ENCODE assay signal across 12 mouse cellular contexts in the genomic region with DNA sequence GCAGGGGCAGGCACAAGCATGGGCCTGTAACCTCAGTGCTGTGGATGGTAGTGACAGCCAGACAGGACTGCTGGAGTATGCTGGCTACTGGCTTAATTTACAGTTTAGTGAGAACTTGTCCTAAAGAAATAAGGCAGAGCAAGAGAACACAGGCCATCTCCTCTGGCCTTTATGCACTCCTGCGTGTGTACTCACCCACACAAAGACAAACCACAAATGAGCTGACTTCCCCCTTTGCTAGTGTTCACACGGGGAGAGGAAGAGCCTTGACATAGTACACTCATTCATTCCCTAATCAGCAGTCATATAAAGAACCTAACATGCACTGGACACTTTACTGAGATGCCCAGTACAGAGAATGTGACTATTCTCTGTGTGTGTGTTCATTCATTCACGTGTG. TPM values are rescaled to one million over a fixed set of nuclear protein-coding genes. Genes with fewer than 3 reads are reported as not detected.
DNase-seq lines count a peak whose midpoint lies in the region; ATAC-seq and TF ChIP-seq lines count a peak whose summit lies in the region.
"Had no signal": no experiment of that assay in that cellular context is flagged by ENCODE, and none has a peak within 500 bp of the region (broad histone marks: within the 10 kb centered on the region; RNA-seq: fewer than 3 reads in every experiment).

No protein-coding gene starts in this region.

- DNase-seq in heart, adult 8-10 months (ENCODE audit: low spot score), result no peak
- no peak for DNase-seq in lung, postnatal 0 days (ENCODE audit: low spot score)
- no peak for DNase-seq in lung, postnatal 10 days
- DNase-seq in MN1 (ENCODE audit: low spot score), result no peak
- DNase-seq: cerebellum, postnatal 36 days; thymus, postnatal 14 days had no signal

- H3K9ac ChIP-seq in heart, embryonic 13.5 days, result peak overlapping the region; percentile 52
- H3K9ac ChIP-seq in lung, postnatal 0 days (replicated peaks; ENCODE audit: low read depth), result no peak overlapping the region
- H3K9ac ChIP-seq: intestine, embryonic 15.5 days; limb, embryonic 15.5 days had no signal

- H3K4me1 ChIP-seq in heart, embryonic 13.5 days, result peaks cover 51% of the 10 kb centered on the region
- peaks cover 14% of the 10 kb centered on the region for H3K4me1 ChIP-seq in lung, postnatal 0 days (ENCODE audit: insufficient read depth, low read depth, low read length)
- peaks cover 28% of the 10 kb centered on the region for H3K4me1 ChIP-seq in brown adipose tissue, adult 24 weeks (ENCODE audit: control insufficient read depth, insufficient read depth, insufficient read length, low read length)

- no peaks in the 10 kb centered on the region for H3K9me3 ChIP-seq in heart, embryonic 13.5 days
- H3K9me3 ChIP-seq in lung, postnatal 0 days (ENCODE audit: low read length), result no peaks in the 10 kb centered on the region
- H3K9me3 ChIP-seq: intestine, embryonic 15.5 days; limb, embryonic 15.5 days had no signal

- H3K27me3 ChIP-seq in heart, embryonic 13.5 days (replicated peaks), result no peaks in the 10 kb centered on the region
- H3K27me3 ChIP-seq in lung, postnatal 0 days (replicated peaks; ENCODE audit: insufficient read depth, low read length), result no peaks in the 10 kb centered on the region
- H3K27me3 ChIP-seq: intestine, embryonic 15.5 days; limb, embryonic 15.5 days had no signal

- ATAC-seq in heart, embryonic 13.5 days (ENCODE audit: extremely low read depth, insufficient number of reproducible peaks, low FRiP score, low TSS enrichment), result no peak
- no peak for ATAC-seq in lung, postnatal 0 days
- ATAC-seq in monocyte, adult 5-6 weeks (replicated peaks; ENCODE audit: insufficient number of reproducible peaks, low FRiP score, low TSS enrichment, poor library complexity, severe bottlenecking), result peak; percentile 32; the same call in 1 of the 2 replicates
- no peak for ATAC-seq in erythroblast, adult 5-6 weeks (replicated peaks; ENCODE audit: low FRiP score, poor library complexity, severe bottlenecking)
- ATAC-seq: intestine, embryonic 15.5 days had no signal

- H3K4me2 ChIP-seq in heart, embryonic 13.5 days, result no peak overlapping the region
- no peak overlapping the region for H3K4me2 ChIP-seq in lung, postnatal 0 days (replicated peaks; ENCODE audit: low read depth, low read length)
- H3K4me2 ChIP-seq: intestine, embryonic 15.5 days; limb, embryonic 15.5 days had no signal

- H3K27ac ChIP-seq in heart, embryonic 13.5 days (replicated peaks), result no peak overlapping the region
- H3K27ac ChIP-seq in lung, postnatal 0 days (ENCODE audit: low read length), result 0 out of 2 replicates have a peak overlapping the region, but pooled peaks have one; percentile 26
- H3K27ac ChIP-seq in brown adipose tissue, adult 24 weeks (replicated peaks; ENCODE audit: low read depth, low read length), result peak overlapping the region; percentile 96
- H3K27ac ChIP-seq: intestine, embryonic 15.5 days had no signal

- H3K4me3 ChIP-seq in heart, embryonic 13.5 days, result no peak overlapping the region
- H3K4me3 ChIP-seq in lung, postnatal 0 days (ENCODE audit: low read depth, low read length), result no peak overlapping the region
- peak overlapping the region; percentile 30 for H3K4me3 ChIP-seq in brown adipose tissue, adult 24 weeks (ENCODE audit: insufficient read depth, low read depth, low read length)
- H3K4me3 ChIP-seq: intestine, embryonic 15.5 days; limb, embryonic 15.5 days had no signal

- WGBS in heart, embryonic 13.5 days, result 82% methylated on average over 3 of the region's 3 CpGs
- 64% methylated on average over 3 of the region's 3 CpGs for WGBS in lung, postnatal 0 days

- TF ChIP-seq CTCF in lung, postnatal 0 days (IDR thresholded peaks at IDR 0.05), result no peak

- TF ChIP-seq EP300 in lung, postnatal 0 days (IDR thresholded peaks at IDR 0.05), result no peak

- peaks cover 8% of the 10 kb centered on the region; the same call in 1 of the 2 replicates for H3K36me3 ChIP-seq in heart, embryonic 13.5 days
- H3K36me3 ChIP-seq in lung, postnatal 0 days (ENCODE audit: insufficient read depth, low read length), result no peaks in the 10 kb centered on the region
- H3K36me3 ChIP-seq: intestine, embryonic 15.5 days had no signal

RNA-seq across cellular contexts. Expression of gene Dido1, which starts 4.7 kb away (rescaled TPM):
- 14.8 and 16.4 TPM in 2 replicates for polyA plus RNA-seq in heart, embryonic 13.5 days (2015; fragmentation: Nextera tagmentation; extraction: Ambion mirVana)
- 10 to 100 TPM; 25.2 to 35.9 (median 31.1) TPM for total RNA-seq in heart, adult 8-10 months (2022)
- 14.9 and 16.3 TPM in 2 replicates for polyA plus RNA-seq in lung, postnatal 0 days (2015; fragmentation: Nextera tagmentation; extraction: Ambion mirVana)
- 13.6 and 15.3 TPM in 2 replicates for polyA plus RNA-seq in brown adipose tissue, adult 24 weeks (2012; ENCODE audit: insufficient read depth, insufficient read length, missing spikeins)
- 58.9 to 107 TPM (median 65.1 TPM) in 3 replicates for total RNA-seq in monocyte, adult 5-6 weeks (2017)
- total RNA-seq in erythroblast, adult 5-6 weeks (2015; ENCODE audit: low replicate concordance), result 25.2 and 25.3 TPM in 2 replicates
- 45.2 and 57.2 TPM in 2 replicates for total RNA-seq in erythroblast, adult 5-6 weeks (2017; ENCODE audit: low replicate concordance)

RNA-seq across cellular contexts. Expression of gene Gid8, which starts 4.9 kb away (rescaled TPM):
- polyA plus RNA-seq in heart, embryonic 13.5 days (2015; fragmentation: Nextera tagmentation; extraction: Ambion mirVana), result 43.8 and 50.4 TPM in 2 replicates
- total RNA-seq in heart, adult 8-10 months (2022), result 10 to 100 TPM; 57.6 to 66.1 (median 59.5) TPM
- polyA plus RNA-seq in lung, postnatal 0 days (2015; fragmentation: Nextera tagmentation; extraction: Ambion mirVana), result 38.7 and 38.8 TPM in 2 replicates
- polyA plus RNA-seq in brown adipose tissue, adult 24 weeks (2012; ENCODE audit: insufficient read depth, insufficient read length, missing spikeins), result 40.1 and 72.7 TPM in 2 replicates
- total RNA-seq in monocyte, adult 5-6 weeks (2017), result 46.5 to 53.9 TPM (median 52.1 TPM) in 3 replicates
- total RNA-seq in erythroblast, adult 5-6 weeks (2015; ENCODE audit: low replicate concordance), result 49.8 and 77.7 TPM in 2 replicates
- total RNA-seq in erythroblast, adult 5-6 weeks (2017; ENCODE audit: low replicate concordance), result 113 and 114 TPM in 2 replicates

RNA-seq across cellular contexts. Expression of gene Slc17a9, which starts 20.0 kb away (rescaled TPM):
- 0.65 and 1.1 TPM in 2 replicates for polyA plus RNA-seq in heart, embryonic 13.5 days (2015; fragmentation: Nextera tagmentation; extraction: Ambion mirVana)
- total RNA-seq in heart, adult 8-10 months (2022), result under 1 TPM; 0.30 to 0.75 (median 0.40) TPM
- 1.4 and 1.7 TPM in 2 replicates for polyA plus RNA-seq in lung, postnatal 0 days (2015; fragmentation: Nextera tagmentation; extraction: Ambion mirVana)
- polyA plus RNA-seq in brown adipose tissue, adult 24 weeks (2012; ENCODE audit: insufficient read depth, insufficient read length, missing spikeins), result not detected in 2 replicates
- 1.8 to 5.2 TPM (median 1.9 TPM) in 3 replicates for total RNA-seq in monocyte, adult 5-6 weeks (2017)
- total RNA-seq in erythroblast, adult 5-6 weeks (2015; ENCODE audit: low replicate concordance), result 10.6 and 16.1 TPM in 2 replicates
- 1.5 and 3.1 TPM in 2 replicates for total RNA-seq in erythroblast, adult 5-6 weeks (2017; ENCODE audit: low replicate concordance)
